Mouse (Mus musculus): ENCODE results near the gene Chn2. TPM values are rescaled to one million over a fixed set of nuclear protein-coding genes. Genes with fewer than 3 reads are reported as not detected.

Gene Chn2
- polyA plus RNA-seq, 1 experiment, result 574 TPM

- WGBS, result 18% methylated on average over 1 of the region's 1 CpGs
- no peak for TF ChIP-seq CTCF (IDR thresholded peaks at IDR 0.05; ENCODE audit: borderline replicate concordance, insufficient read depth, low read depth, low read length)
- no peak for TF ChIP-seq POLR2A (IDR thresholded peaks at IDR 0.05; ENCODE audit: borderline replicate concordance, insufficient read depth, low read length)
- H3K27me3 ChIP-seq (ENCODE audit: control insufficient read depth, insufficient read depth, low read length), result no peaks in the 10 kb centered on the region
Measured at GRCm38 (mm10) chr6:54052666-54053065, 13.3 kb downstream of the Chn2 start.

GRCm38 (mm10) chr6:54053316-54053715 is 14.0 kb downstream of the Chn2 start:
- no peaks in the 10 kb centered on the region for H3K27me3 ChIP-seq (ENCODE audit: control insufficient read depth, insufficient read depth, low read length)
- peaks cover 63% of the 10 kb centered on the region for H3K4me1 ChIP-seq (ENCODE audit: control insufficient read depth, insufficient read depth, low read length)
- 51% methylated on average over 3 of the region's 3 CpGs for WGBS
- DNase-seq, result no peak
- no peak overlapping the region for H3K4me3 ChIP-seq (replicated peaks; ENCODE audit: insufficient read depth, low read depth, low read length)
- TF ChIP-seq CTCF (IDR thresholded peaks at IDR 0.05; ENCODE audit: borderline replicate concordance, insufficient read depth, low read depth, low read length) (no peak), POLR2A (IDR thresholded peaks at IDR 0.05; ENCODE audit: borderline replicate concordance, insufficient read depth, low read length) (no peak)
- H3K27ac ChIP-seq (ENCODE audit: insufficient read depth, low read length), result no peak overlapping the region

More at GRCm38 (mm10) chr6:54052666-54053065, 13.3 kb downstream of the Chn2 start:
- Histone ChIP-seq H3K4me3 (replicated peaks; ENCODE audit: insufficient read depth, low read depth, low read length) (no peak overlapping the region), H3K27ac (ENCODE audit: insufficient read depth, low read length) (peak overlapping the region; percentile 37; the same call in 1 of the 2 replicates), H3K4me1 (ENCODE audit: control insufficient read depth, insufficient read depth, low read length) (peaks cover 64% of the 10 kb centered on the region)
- peak in 1 of 2 experiments; percentile 27 for DNase-seq

GRCm38 (mm10) chr6:54055387-54055786 is 16.0 kb downstream of the Chn2 start:
- H3K4me3 ChIP-seq (replicated peaks; ENCODE audit: insufficient read depth, low read depth, low read length), result no peak overlapping the region
- no peaks in the 10 kb centered on the region for H3K27me3 ChIP-seq (ENCODE audit: control insufficient read depth, insufficient read depth, low read length)
- WGBS, result 35% methylated on average over 5 of the region's 5 CpGs
- peaks cover 61% of the 10 kb centered on the region for H3K4me1 ChIP-seq (ENCODE audit: control insufficient read depth, insufficient read depth, low read length)
- no peak for DNase-seq
- peak overlapping the region; percentile 25; the same call in 1 of the 2 replicates for H3K27ac ChIP-seq (ENCODE audit: insufficient read depth, low read length)
- TF ChIP-seq POLR2A (IDR thresholded peaks at IDR 0.05; ENCODE audit: borderline replicate concordance, insufficient read depth, low read length) (no peak), CTCF (IDR thresholded peaks at IDR 0.05; ENCODE audit: borderline replicate concordance, insufficient read depth, low read depth, low read length) (no peak)

GRCm38 (mm10) chr6:54056548-54057532 is 17.5 kb downstream of the Chn2 start:
- 32% methylated on average over 18 of the region's 18 CpGs for WGBS
- H3K27ac ChIP-seq (ENCODE audit: insufficient read depth, low read length), result peak overlapping the region; percentile 40; the same call in 1 of the 2 replicates
- no peak for DNase-seq

DNA sequence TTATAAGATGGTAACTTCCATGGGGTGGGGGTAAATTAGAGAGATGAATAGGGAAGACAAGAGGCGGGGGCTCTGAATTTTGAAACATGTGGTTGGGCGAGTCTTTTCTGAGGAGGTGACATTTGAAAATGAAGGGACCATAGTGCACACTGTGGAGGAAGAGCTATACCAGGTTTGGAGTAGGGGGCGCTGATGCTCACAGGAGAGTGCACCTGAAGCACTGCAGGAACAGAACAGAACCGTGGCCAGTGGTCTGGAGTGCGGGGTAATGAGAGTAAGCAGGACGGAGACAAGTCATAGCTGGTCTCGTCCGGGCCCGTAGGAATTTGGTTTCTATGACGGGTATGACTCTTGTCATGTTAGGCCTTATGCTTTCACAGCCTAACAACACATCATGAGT is 18.3 kb downstream of the Chn2 start:
- TF ChIP-seq CTCF (IDR thresholded peaks at IDR 0.05; ENCODE audit: borderline replicate concordance, insufficient read depth, low read depth, low read length) (no peak), POLR2A (IDR thresholded peaks at IDR 0.05; ENCODE audit: borderline replicate concordance, insufficient read depth, low read length) (no peak)
- no peak overlapping the region for H3K4me3 ChIP-seq (replicated peaks; ENCODE audit: insufficient read depth, low read depth, low read length)
- WGBS, result 69% methylated on average over 10 of the region's 10 CpGs
- no peaks in the 10 kb centered on the region for H3K27me3 ChIP-seq (ENCODE audit: control insufficient read depth, insufficient read depth, low read length)
- H3K27ac ChIP-seq (ENCODE audit: insufficient read depth, low read length), result peak overlapping the region; percentile 72
- peaks cover 57% of the 10 kb centered on the region for H3K4me1 ChIP-seq (ENCODE audit: control insufficient read depth, insufficient read depth, low read length)
- no peak for DNase-seq

More at GRCm38 (mm10) chr6:54056548-54057532, 17.5 kb downstream of the Chn2 start:
- Histone ChIP-seq H3K27me3 (ENCODE audit: control insufficient read depth, insufficient read depth, low read length) (no peaks in the 10 kb centered on the region), H3K4me3 (replicated peaks; ENCODE audit: insufficient read depth, low read depth, low read length) (no peak overlapping the region), H3K4me1 (ENCODE audit: control insufficient read depth, insufficient read depth, low read length) (peaks cover 56% of the 10 kb centered on the region)
- TF ChIP-seq POLR2A (IDR thresholded peaks at IDR 0.05; ENCODE audit: borderline replicate concordance, insufficient read depth, low read length) (no peak), CTCF (IDR thresholded peaks at IDR 0.05; ENCODE audit: borderline replicate concordance, insufficient read depth, low read depth, low read length) (no peak)

DNA sequence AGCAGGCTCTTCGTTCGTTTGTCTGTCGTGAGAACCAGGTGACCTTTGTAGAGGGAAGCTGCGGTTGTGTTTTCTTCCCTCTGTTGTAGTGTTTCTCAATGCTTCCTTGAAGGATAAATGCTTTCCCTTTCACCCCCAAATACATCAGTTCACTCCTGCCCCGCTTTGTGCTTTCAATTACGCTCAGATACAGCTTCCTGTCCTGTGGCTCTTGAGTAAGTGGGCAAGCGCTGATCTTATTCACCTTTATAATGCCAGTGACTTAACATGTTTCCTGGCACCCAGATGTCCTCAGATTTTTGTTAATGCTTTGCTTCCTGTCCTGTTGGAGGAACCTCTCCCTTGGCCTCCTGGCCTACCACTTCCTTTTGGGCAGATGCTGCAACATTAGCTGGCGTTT is 19.5 kb downstream of the Chn2 start:
- TF ChIP-seq CTCF (IDR thresholded peaks at IDR 0.05; ENCODE audit: borderline replicate concordance, insufficient read depth, low read depth, low read length) (no peak), POLR2A (IDR thresholded peaks at IDR 0.05; ENCODE audit: borderline replicate concordance, insufficient read depth, low read length) (no peak)
- no peak overlapping the region for H3K4me3 ChIP-seq (replicated peaks; ENCODE audit: insufficient read depth, low read depth, low read length)
- WGBS, result 39% methylated on average over 8 of the region's 8 CpGs

DNA sequence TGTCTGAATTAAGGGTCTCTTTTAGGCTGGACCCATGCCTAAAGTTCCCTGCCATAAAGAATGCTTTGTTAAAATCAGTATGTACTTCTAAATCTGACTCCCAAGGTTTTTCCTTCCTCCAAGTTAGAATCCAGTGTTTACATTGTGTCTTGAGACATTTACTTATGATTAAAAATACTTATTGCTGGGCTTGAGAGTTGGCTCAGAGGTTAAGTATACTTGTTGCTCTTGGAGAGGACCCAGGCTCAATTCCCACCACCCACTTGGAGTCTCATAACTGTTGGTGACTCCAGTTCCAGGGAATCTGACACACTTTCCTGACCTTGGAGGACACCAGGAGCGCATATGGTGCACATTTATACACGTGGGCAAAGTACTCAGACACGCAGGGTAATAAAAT is 20.9 kb downstream of the Chn2 start:
- no peak overlapping the region for H3K4me3 ChIP-seq (replicated peaks; ENCODE audit: insufficient read depth, low read depth, low read length)
- peak in 1 of 2 experiments; percentile 20 for DNase-seq
- H3K27ac ChIP-seq (ENCODE audit: insufficient read depth, low read length), result no peak overlapping the region
- TF ChIP-seq CTCF (IDR thresholded peaks at IDR 0.05; ENCODE audit: borderline replicate concordance, insufficient read depth, low read depth, low read length) (no peak), POLR2A (IDR thresholded peaks at IDR 0.05; ENCODE audit: borderline replicate concordance, insufficient read depth, low read length) (no peak)
- 64% methylated on average over 3 of the region's 3 CpGs for WGBS
- H3K27me3 ChIP-seq (ENCODE audit: control insufficient read depth, insufficient read depth, low read length), result no peaks in the 10 kb centered on the region
- peaks cover 53% of the 10 kb centered on the region for H3K4me1 ChIP-seq (ENCODE audit: control insufficient read depth, insufficient read depth, low read length)

More for the DNA sequence above, 19.5 kb downstream of the Chn2 start:
- peak overlapping the region; percentile 73 for H3K27ac ChIP-seq (ENCODE audit: insufficient read depth, low read length)
- H3K27me3 ChIP-seq (ENCODE audit: control insufficient read depth, insufficient read depth, low read length), result no peaks in the 10 kb centered on the region
- H3K4me1 ChIP-seq (ENCODE audit: control insufficient read depth, insufficient read depth, low read length), result peaks cover 59% of the 10 kb centered on the region
- DNase-seq, result no peak

Measured in cerebellum, adult 2 months (tissue).